In genomic region chr7:132373594-132374378, GRCm38 (mm10) we compare ENCODE assay signal across 9 mouse cellular contexts. TPM values are rescaled to one million over a fixed set of nuclear protein-coding genes. Genes with fewer than 3 reads are reported as not detected.
DNase-seq lines count a peak whose midpoint lies in the region; ATAC-seq and TF ChIP-seq lines count a peak whose summit lies in the region.
"Had no signal": no experiment of that assay in that cellular context is flagged by ENCODE, and none has a peak within 500 bp of the region (broad histone marks: within the 10 kb centered on the region; RNA-seq: fewer than 3 reads in every experiment).

No protein-coding gene starts in this region.

- H3K4me1 ChIP-seq in hindbrain, embryonic 11.5 days (replicated peaks; ENCODE audit: control insufficient read depth, insufficient read depth, low read length): peaks cover 9% of the 10 kb centered on the region

- peak; percentile 49 for DNase-seq in layer of hippocampus, adult 9-11 months
- no peak for DNase-seq in layer of hippocampus, adult 9-10 months (ENCODE audit: low spot score)
- DNase-seq in embryo, embryonic 10.5 days (ENCODE audit: low spot score): peak; percentile 46
- peak; percentile 48 for DNase-seq in hindbrain, embryonic 11.5 days (ENCODE audit: low spot score)
- DNase-seq in T-cell, adult 2 months (ENCODE audit: low spot score): no peak
- DNase-seq in gastrocnemius, postnatal 25 days: no peak

- TF ChIP-seq POLR2A in myocyte (IDR thresholded peaks at IDR 0.05; ENCODE audit: insufficient read length, low read depth): peak; percentile 29

- ATAC-seq in hindbrain, embryonic 11.5 days (ENCODE audit: low FRiP score): no peak; the same call in 1 of the 2 replicates
- no peak for ATAC-seq in cerebellum, adult (ENCODE audit: insufficient number of reproducible peaks, low FRiP score, low TSS enrichment)

- WGBS in hindbrain, embryonic 11.5 days: 66% methylated on average over 10 of the region's 10 CpGs

- no peaks in the 10 kb centered on the region for H3K9me3 ChIP-seq in hindbrain, embryonic 11.5 days (ENCODE audit: control insufficient read depth, low read length)
- H3K9me3 ChIP-seq: lung, embryonic 15.5 days had no signal

- H3K36me3 ChIP-seq in hindbrain, embryonic 11.5 days (ENCODE audit: control insufficient read depth, insufficient read depth, low read length): no peaks in the 10 kb centered on the region
- H3K36me3 ChIP-seq in myocyte (ENCODE audit: control insufficient read depth, insufficient read depth): no peaks in the 10 kb centered on the region
- H3K36me3 ChIP-seq: lung, embryonic 15.5 days had no signal

- no peaks in the 10 kb centered on the region for H3K27me3 ChIP-seq in hindbrain, embryonic 11.5 days (ENCODE audit: control insufficient read depth, insufficient read depth, low read length)
- H3K27me3 ChIP-seq in myocyte (ENCODE audit: control insufficient read depth, insufficient read depth, insufficient read length): no peaks in the 10 kb centered on the region
- H3K27me3 ChIP-seq: lung, embryonic 15.5 days had no signal

- no peak overlapping the region for H3K4me2 ChIP-seq in hindbrain, embryonic 11.5 days (replicated peaks; ENCODE audit: low read depth, low read length)
- H3K4me2 ChIP-seq in myocyte (ENCODE audit: low read depth): peak overlapping the region; percentile 81
- H3K4me2 ChIP-seq: lung, embryonic 15.5 days had no signal

- no peak overlapping the region for H3ac ChIP-seq in myocyte (ENCODE audit: control insufficient read depth, insufficient read length)

- no peak overlapping the region for H3K4me3 ChIP-seq in hindbrain, embryonic 11.5 days (ENCODE audit: low read depth, low read length)
- H3K4me3 ChIP-seq in myocyte: no peak overlapping the region
- H3K4me3 ChIP-seq: lung, embryonic 15.5 days had no signal

- peak overlapping the region; percentile 4; the same call in 1 of the 2 replicates for H3K9ac ChIP-seq in hindbrain, embryonic 11.5 days (ENCODE audit: low read depth, low read length)
- H3K9ac ChIP-seq: lung, embryonic 15.5 days had no signal

- no peaks in the 10 kb centered on the region for H3K79me2 ChIP-seq in myocyte (ENCODE audit: control insufficient read depth, insufficient read depth)

- peak overlapping the region; percentile 62 for H3K27ac ChIP-seq in hindbrain, embryonic 11.5 days (ENCODE audit: low read depth, low read length)
- H3K27ac ChIP-seq: lung, embryonic 15.5 days had no signal

TF ChIP-seq in myocyte, 11 proteins besides CTCF, POLR2A, EP300 and RAD21:
- TF ChIP-seq E2F4 (IDR thresholded peaks at IDR 0.05; ENCODE audit: insufficient read depth) (no peak), REST (IDR thresholded peaks at IDR 0.05; ENCODE audit: insufficient read depth, insufficient read length) (no peak), TCF12 (IDR thresholded peaks at IDR 0.05; ENCODE audit: insufficient read depth, poor library complexity, severe bottlenecking) (no peak), MYOG (IDR thresholded peaks at IDR 0.05; ENCODE audit: control insufficient read depth in 1 of 3, insufficient read depth in 1 of 3, insufficient read length in 2 of 3, low read depth in 2 of 3) (peak in 1 of 3 experiments; percentile 29), MAX (IDR thresholded peaks at IDR 0.05; ENCODE audit: low read depth) (no peak), CEBPB (IDR thresholded peaks at IDR 0.05; ENCODE audit: insufficient read depth, poor library complexity, severe bottlenecking) (no peak), USF1 (IDR thresholded peaks at IDR 0.05; ENCODE audit: low read depth) (no peak), MYOD1 (IDR thresholded peaks at IDR 0.05; ENCODE audit: control insufficient read depth in 1 of 3, insufficient read length in 2 of 3, low read depth in 2 of 3) (peak in 1 of 3 experiments; percentile 50), POLR2AphosphoS2 (IDR thresholded peaks at IDR 0.05; ENCODE audit: insufficient read length, low read depth) (no peak), TCF3 (IDR thresholded peaks at IDR 0.05; ENCODE audit: insufficient read length, low read depth) (no peak), SRF (IDR thresholded peaks at IDR 0.05; ENCODE audit: control insufficient read depth, insufficient read length, low read depth) (no peak)

RNA-seq across cellular contexts. Expression of gene Chst15, which starts 56.8 kb away (rescaled TPM):
- polyA plus RNA-seq in hindbrain, embryonic 11.5 days (2014; fragmentation: Nextera tagmentation; extraction: Ambion mirVana): 25.5 and 28.3 TPM in 2 replicates
- polyA plus RNA-seq in myocyte (2012; fragmentation: generic; extraction: Trizol): 13.4 TPM
- total RNA-seq in gastrocnemius, postnatal 25 days (2021): 1 to 10 TPM; 2.7 to 4.5 TPM

Comparison
In these comparisons a context has a peak if more than half of its experiments do, and no peak if none do; other contexts are left out.
1. DNase-seq: peak in layer of hippocampus, adult 9-11 months (single experiment), embryo, embryonic 10.5 days (single experiment) and hindbrain, embryonic 11.5 days (single experiment); none in layer of hippocampus, adult 9-10 months (single experiment), T-cell, adult 2 months (single experiment) and gastrocnemius, postnatal 25 days (single experiment).